Mouse (Mus musculus) erythroblast, embryonic 14.5 days (primary cell): ENCODE results near the gene Tmem266. TPM values are rescaled to one million over a fixed set of nuclear protein-coding genes. Genes with fewer than 3 reads are reported as not detected.

Source experiments
- H3K27me3 ChIP-seq: 2 replicates; pipeline ENCODE4 v1.6.1; 2012; ENCODE audit warnings: inconsistent platforms; ENCODE audit not compliant: control insufficient read depth
- H3K36me3 ChIP-seq: 2 replicates; pipeline ENCODE4 v1.6.1; 2012; ENCODE audit warnings: mild to moderate bottlenecking, inconsistent platforms; ENCODE audit not compliant: control insufficient read depth
- H3K4me1 ChIP-seq: 2 replicates; pipeline ENCODE4 v1.6.1; 2012; ENCODE audit warnings: inconsistent platforms; ENCODE audit not compliant: control insufficient read depth
- H3K4me3 ChIP-seq: replicated peaks from 2 replicates; pipeline ENCODE3; 2012; ENCODE audit warnings: moderate library complexity, mild to moderate bottlenecking, inconsistent platforms
- H3K9me3 ChIP-seq: 2 replicates; pipeline ENCODE4 v1.6.1; 2012; ENCODE audit warnings: low read length, inconsistent platforms, mixed read lengths; ENCODE audit not compliant: control insufficient read depth
- GATA1 ChIP-seq: IDR thresholded peaks from 2 replicates; pipeline ENCODE4 v1.6.1; 2012; ENCODE audit warnings: low read length, inconsistent platforms, mixed read lengths
- TAL1 ChIP-seq: IDR thresholded peaks from 3 replicates; pipeline ENCODE4 v1.6.1; 2012; ENCODE audit warnings: low read length, inconsistent platforms, mixed read lengths
- polyA plus RNA-seq: library from polyadenylated mRNA; stranded (reverse); fragments of >175 nt; gene quantifications from 2 replicates; pipeline ENCODE4 v1.2.3, GENCODE M21; 2012

Tmem266 gene
- polyA plus RNA-seq, 1 experiment = not detected

DNA sequence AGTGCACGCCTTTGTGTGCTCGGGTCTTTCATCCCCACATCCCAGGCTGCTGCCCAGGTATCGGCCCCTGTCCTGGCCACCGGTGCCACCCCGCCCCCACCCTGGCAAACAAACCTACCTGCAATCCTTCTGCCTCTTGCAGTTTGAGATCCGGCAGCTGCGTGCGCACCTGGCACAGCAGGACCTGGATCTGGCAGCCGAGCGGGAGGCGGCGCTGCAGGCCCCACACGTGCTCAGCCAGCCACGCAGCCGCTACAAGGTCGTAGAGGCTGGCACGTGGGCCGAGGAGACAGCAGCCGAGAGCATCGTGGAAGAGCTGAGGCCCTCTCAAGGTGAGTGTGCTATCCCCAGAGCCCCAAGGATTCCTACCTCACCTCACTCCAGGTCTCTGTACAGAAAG lies 103.4 kb downstream of the Tmem266 start:
- H3K4me3 ChIP-seq = no peak overlapping the region
- H3K27me3 ChIP-seq = peaks cover 3% of the 10 kb centered on the region; the same call in 1 of the 2 replicates
- no peaks in the 10 kb centered on the region for H3K36me3 ChIP-seq
- TF ChIP-seq GATA1 = no peak
- H3K4me1 ChIP-seq = no peaks in the 10 kb centered on the region; the same call in 1 of the 2 replicates
- no peaks in the 10 kb centered on the region for H3K9me3 ChIP-seq

DNA sequence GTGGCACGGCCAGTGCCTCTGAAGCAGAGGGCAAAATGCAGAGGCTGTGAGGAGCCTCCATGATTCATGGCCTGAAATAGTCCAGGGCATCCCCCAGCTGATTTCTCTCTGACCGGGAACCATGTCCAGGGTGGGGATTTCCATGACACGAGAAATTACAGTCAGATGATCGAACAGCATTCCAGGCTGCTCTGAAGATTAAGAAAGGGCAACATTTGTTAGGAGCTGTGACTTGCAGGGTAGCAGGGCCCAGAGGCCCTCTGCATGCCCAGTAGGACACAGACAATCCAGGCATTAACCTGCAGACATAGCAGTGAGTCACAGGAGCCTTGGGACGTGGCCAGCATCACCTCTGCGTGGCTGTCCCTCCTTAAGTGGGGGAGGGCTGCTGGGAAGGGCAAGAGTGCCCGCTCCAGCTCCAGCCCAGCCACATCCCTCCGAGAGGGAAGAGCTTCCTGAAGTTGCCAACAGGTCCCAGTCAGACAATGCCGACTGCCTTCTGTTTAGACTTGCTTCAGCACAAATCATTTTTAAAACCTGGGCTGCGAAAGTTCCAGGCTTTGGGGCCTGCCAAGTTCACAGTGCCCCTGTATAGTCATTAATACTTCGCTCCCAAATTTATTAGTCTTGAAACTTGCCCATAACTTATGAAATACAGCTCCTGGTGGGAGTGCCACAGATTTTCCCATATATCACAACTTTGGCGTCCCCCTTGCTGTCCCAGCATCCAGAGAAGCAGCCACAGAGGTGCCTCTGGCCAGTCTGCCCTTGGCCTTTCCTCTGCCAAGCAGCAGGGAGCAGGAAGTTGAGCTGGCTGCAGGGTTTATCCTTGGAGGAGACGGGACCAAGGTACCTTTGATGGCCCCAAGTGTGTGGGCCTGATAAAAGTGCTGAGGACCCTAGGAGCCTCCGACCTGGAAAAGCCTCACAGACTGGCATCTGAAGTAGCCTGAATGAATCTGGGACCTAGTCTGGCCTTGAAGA lies 105.9 kb downstream of the Tmem266 start:
- Histone ChIP-seq H3K36me3 (no peaks in the 10 kb centered on the region), H3K27me3 (peaks cover 3% of the 10 kb centered on the region; the same call in 1 of the 2 replicates), H3K4me1 (no peaks in the 10 kb centered on the region; the same call in 1 of the 2 replicates)

DNA sequence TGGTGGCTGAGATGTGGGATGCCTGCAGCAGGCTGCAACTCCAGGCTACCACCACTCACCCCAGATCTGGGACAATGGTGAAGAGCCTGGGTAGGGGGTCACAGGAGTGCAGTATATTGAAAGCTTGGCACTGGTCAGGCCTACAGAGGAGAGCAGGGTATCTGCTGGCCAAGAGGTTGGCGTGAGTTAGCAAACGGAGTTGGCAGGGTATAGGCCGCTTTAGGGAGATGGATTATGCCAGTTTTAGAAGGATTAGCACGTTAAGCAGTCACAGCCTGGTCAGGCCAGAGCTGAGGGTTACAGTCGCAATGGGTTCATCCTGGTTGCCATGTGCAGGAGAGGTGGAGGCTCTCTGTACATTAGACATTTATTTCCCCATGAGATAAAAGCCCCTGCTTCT lies 107.2 kb downstream of the Tmem266 start:
- H3K9me3 ChIP-seq = no peaks in the 10 kb centered on the region
- TF ChIP-seq GATA1 (no peak), TAL1 (no peak)

More for the DNA sequence above, 105.9 kb downstream of the Tmem266 start:
- Histone ChIP-seq H3K4me3 (no peak overlapping the region), H3K9me3 (no peaks in the 10 kb centered on the region)
- TF ChIP-seq TAL1 = no peak
- no peak for TF ChIP-seq GATA1

DNA sequence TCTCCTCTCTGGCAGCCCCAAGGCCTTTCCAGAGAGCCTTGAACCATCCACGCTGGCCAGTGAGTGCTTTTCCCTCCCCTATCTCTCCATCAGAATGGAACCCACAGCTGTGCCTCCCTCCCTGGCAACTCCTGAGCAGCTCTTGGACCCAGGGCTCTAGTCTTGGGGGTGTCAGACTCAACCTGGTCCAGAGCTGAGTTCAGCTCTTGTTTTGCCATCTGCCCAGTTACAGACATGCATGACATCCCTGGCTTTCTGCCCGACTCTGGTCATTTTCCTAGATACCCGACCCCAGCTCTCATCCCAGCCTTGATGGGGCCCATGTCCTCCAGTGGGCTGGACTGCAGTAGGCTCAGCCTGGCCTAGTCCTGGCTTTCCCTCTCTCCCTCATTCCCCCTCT lies 111.7 kb downstream of the Tmem266 start:
- no peak for TF ChIP-seq TAL1
- TF ChIP-seq GATA1 = no peak
- Histone ChIP-seq H3K36me3 (no peaks in the 10 kb centered on the region), H3K4me1 (no peaks in the 10 kb centered on the region), H3K27me3 (no peaks in the 10 kb centered on the region), H3K9me3 (no peaks in the 10 kb centered on the region), H3K4me3 (no peak overlapping the region)

More for the DNA sequence above, 107.2 kb downstream of the Tmem266 start:
- Histone ChIP-seq H3K27me3 (peaks cover 3% of the 10 kb centered on the region; the same call in 1 of the 2 replicates), H3K36me3 (no peaks in the 10 kb centered on the region), H3K4me1 (no peaks in the 10 kb centered on the region; the same call in 1 of the 2 replicates), H3K4me3 (no peak overlapping the region)

DNA sequence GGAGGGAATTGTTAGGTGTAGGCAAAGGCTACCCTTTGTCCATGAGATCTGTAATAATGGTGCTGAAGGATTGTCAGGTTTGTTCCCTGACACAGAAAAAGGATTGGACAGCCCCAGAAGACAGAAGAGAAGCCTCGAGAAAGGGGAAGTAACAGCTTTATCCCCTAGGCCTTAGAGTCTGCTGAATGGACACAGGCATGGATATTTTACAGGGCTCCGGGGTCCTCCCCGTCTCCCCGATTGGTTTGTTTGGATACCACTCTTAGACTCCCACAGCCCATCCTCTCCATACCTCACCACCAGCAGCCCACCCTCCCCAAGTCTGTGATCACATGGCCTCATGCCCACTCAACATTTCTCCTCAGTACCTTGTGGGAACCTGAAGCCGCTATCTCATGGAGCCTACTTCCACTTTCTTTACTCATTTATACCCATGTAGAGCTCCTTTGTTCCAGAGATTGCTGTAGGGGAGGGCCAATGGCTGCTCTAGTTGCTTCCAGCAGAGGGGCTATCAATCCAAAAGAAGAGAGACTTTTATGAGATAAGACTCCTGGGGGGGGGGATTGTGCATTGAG lies 112.6 kb downstream of the Tmem266 start:
- H3K27me3 ChIP-seq = no peaks in the 10 kb centered on the region
- no peak for TF ChIP-seq TAL1
- no peak for TF ChIP-seq GATA1
- no peaks in the 10 kb centered on the region for H3K36me3 ChIP-seq
- H3K4me1 ChIP-seq = no peaks in the 10 kb centered on the region
- H3K4me3 ChIP-seq = no peak overlapping the region
- H3K9me3 ChIP-seq = no peaks in the 10 kb centered on the region

DNA sequence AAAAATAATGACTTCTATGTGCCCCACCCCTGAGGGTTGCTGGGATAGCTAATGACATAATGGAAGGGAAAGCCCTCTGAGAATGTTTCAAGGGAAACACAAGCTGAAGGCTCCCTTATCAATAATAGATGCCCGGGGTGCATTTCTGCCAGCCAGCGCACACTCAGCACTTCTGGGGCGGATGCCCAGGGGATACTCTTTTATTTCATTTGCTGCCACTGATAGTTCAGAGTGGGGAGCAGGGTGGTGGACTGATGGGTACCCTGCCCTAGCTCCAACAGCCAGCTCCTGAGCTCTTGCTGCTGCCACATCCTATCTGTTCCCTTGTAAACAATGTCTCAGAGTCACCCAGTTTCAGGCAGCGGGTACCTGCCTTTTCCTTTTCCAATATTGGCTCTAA lies 120.8 kb downstream of the Tmem266 start:
- Histone ChIP-seq H3K27me3 (no peaks in the 10 kb centered on the region), H3K9me3 (no peaks in the 10 kb centered on the region), H3K36me3 (peaks cover under 1% of the 10 kb centered on the region), H3K4me3 (no peak overlapping the region), H3K4me1 (peaks cover 1% of the 10 kb centered on the region)
- TF ChIP-seq GATA1 (no peak), TAL1 (no peak)

DNA sequence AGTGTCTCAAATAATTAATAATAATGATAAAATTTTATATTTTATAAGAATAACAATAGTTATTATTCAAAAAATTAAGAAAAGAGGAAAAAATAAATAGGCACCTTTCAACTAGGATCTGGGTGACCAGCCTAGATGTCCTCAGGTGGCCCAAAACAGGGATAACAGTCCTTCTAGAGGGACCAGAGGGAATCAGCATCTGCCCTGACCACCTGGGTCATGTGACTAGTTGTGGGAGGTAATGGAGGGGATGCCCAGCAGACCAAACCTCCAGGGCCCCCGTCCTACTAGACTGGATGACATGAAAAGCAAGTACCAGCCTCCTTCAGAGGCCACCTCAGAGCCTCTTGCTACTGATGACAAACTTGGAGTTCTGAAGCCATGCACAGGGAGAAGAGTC lies 122.4 kb downstream of the Tmem266 start:
- H3K9me3 ChIP-seq = no peaks in the 10 kb centered on the region

DNA sequence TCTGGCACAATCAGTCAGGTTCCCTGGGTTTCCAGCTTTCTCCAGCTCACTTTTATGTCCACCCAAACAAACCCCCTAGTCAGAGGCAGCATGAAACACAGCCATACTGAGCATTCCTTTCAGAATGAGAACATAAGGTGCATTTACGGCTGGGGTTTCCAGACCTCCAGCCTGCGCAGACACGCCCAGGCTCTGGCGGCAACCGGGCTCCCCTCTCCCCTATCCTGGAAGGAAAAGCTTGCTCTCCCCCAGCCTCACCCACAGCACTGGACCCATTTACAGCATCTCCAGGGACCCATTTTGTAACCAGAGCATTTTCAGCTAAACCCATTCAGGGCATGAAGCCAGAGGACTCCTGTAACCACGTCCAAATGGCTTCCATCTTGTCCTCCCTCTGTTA lies 123.3 kb downstream of the Tmem266 start:
- no peak overlapping the region for H3K4me3 ChIP-seq
- H3K9me3 ChIP-seq = no peaks in the 10 kb centered on the region
- peaks cover 21% of the 10 kb centered on the region for H3K36me3 ChIP-seq
- H3K27me3 ChIP-seq = no peaks in the 10 kb centered on the region
- no peak for TF ChIP-seq TAL1
- no peak for TF ChIP-seq GATA1
- H3K4me1 ChIP-seq = peaks cover 12% of the 10 kb centered on the region

More for the DNA sequence above, 122.4 kb downstream of the Tmem266 start:
- no peak overlapping the region for H3K4me3 ChIP-seq
- H3K27me3 ChIP-seq = no peaks in the 10 kb centered on the region
- H3K4me1 ChIP-seq = peaks cover 12% of the 10 kb centered on the region
- TF ChIP-seq GATA1 (no peak), TAL1 (no peak)
- H3K36me3 ChIP-seq = peaks cover 17% of the 10 kb centered on the region

DNA sequence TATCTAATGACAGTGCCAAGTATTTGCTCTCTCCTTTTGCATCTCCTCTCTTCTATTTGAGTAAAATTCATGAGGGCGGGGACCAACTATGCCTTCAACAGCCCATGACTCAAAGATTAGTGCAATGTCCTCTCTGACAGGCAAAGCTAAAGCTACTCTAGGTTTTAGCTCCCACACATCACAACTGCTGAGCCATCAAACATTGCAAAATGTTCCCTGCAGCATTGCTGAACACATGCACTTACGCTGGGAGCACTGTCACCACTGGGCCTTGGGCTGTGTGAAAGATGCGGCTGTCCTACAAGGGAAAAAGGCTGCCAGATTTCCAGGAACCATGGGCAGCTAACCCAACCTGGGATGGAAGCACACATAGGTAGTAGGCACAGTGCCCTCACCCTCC lies 124.7 kb downstream of the Tmem266 start:
- Histone ChIP-seq H3K4me1 (peaks cover 12% of the 10 kb centered on the region), H3K9me3 (no peaks in the 10 kb centered on the region), H3K4me3 (no peak overlapping the region), H3K36me3 (peaks cover 32% of the 10 kb centered on the region), H3K27me3 (no peaks in the 10 kb centered on the region)
- TF ChIP-seq GATA1 (no peak), TAL1 (no peak)
